Mouse (Mus musculus) CH12.LX (cell line): ENCODE measurements around the gene Flna. TPM values are rescaled to one million over a fixed set of nuclear protein-coding genes. Genes with fewer than 3 reads are reported as not detected.

ENCODE experiments used
- DNase-seq: peaks from one replicate; pipeline ENCODE4 v3.0.0-alpha.2; 2013; ENCODE audit errors: extremely low read depth
- H3K27ac ChIP-seq: 2 replicates; pipeline ENCODE4 v1.5.1; 2012; ENCODE audit warnings: low read depth, mild to moderate bottlenecking, control low read depth, moderate library complexity; ENCODE audit not compliant: insufficient read depth
- H3K27me3 ChIP-seq: replicated peaks from 2 replicates; pipeline ENCODE3; 2012; ENCODE audit warnings: inconsistent platforms
- H3K36me3 ChIP-seq, 2 experiments: replicated peaks in 1 of 2; 2 replicates each; pipeline versions ENCODE3 to v1.6.1; 2012; ENCODE audit warnings: inconsistent platforms in 1 of 2, low read length in 1 of 2, mild to moderate bottlenecking in 1 of 2, mixed read lengths in 1 of 2, moderate library complexity in 1 of 2; ENCODE audit not compliant: control insufficient read depth in 1 of 2, insufficient read depth in 1 of 2
- H3K4me1 ChIP-seq, 2 experiments: 2 replicates each; pipeline ENCODE4 v1.6.1; 2012; ENCODE audit warnings: inconsistent platforms in 1 of 2, moderate library complexity in 1 of 2; ENCODE audit not compliant: insufficient read depth in 2 of 2, control insufficient read depth in 1 of 2
- H3K4me2 ChIP-seq: 2 replicates; pipeline ENCODE4 v1.6.1; 2012; ENCODE audit warnings: low read depth, mild to moderate bottlenecking, control low read depth; ENCODE audit not compliant: poor library complexity, insufficient read depth, severe bottlenecking
- H3K4me3 ChIP-seq, 3 experiments: fragments of 150-350 bp in 1 of 3; sonication (generic) in 1 of 3; replicated peaks in 1 of 3; 2 replicates each; pipeline versions ENCODE3 to v1.5.1; 2011 to 2012; ENCODE audit warnings: low read depth in 2 of 3, low read length in 2 of 3, mild to moderate bottlenecking in 2 of 3, moderate library complexity in 2 of 3, control low read depth in 1 of 3, improper control_type of control experiment in 1 of 3, inconsistent platforms in 1 of 3, mixed read lengths in 1 of 3; ENCODE audit not compliant: poor library complexity in 1 of 3
- H3K79me2 ChIP-seq: replicated peaks from 2 replicates; pipeline ENCODE4 v1.6.1; 2012; ENCODE audit warnings: mild to moderate bottlenecking, moderate library complexity; ENCODE audit not compliant: control insufficient read depth, poor library complexity, insufficient read depth, severe bottlenecking; ENCODE audit errors: extremely low read depth
- H3K9ac ChIP-seq: 2 replicates; pipeline ENCODE4 v1.6.1; 2012; ENCODE audit warnings: low read depth, mild to moderate bottlenecking, control low read depth, moderate library complexity; ENCODE audit not compliant: insufficient read depth
- H3K9me3 ChIP-seq: replicated peaks from 2 replicates; pipeline ENCODE3; 2012; ENCODE audit warnings: low read length, inconsistent platforms, mixed read lengths
- BHLHE40 ChIP-seq: IDR thresholded peaks from 2 replicates; pipeline ENCODE4 v1.6.1; 2011; ENCODE audit warnings: mild to moderate bottlenecking, low read depth, low read length, improper control_type of control experiment
- CHD1 ChIP-seq: IDR thresholded peaks from 2 replicates; pipeline ENCODE4 v1.6.1; 2012; ENCODE audit warnings: low read depth, low read length, improper control_type of control experiment, inconsistent platforms
- CHD2 ChIP-seq: IDR thresholded peaks from 2 replicates; pipeline ENCODE4 v1.6.1; 2011; ENCODE audit warnings: low read length, improper control_type of control experiment
- E2F4 ChIP-seq: IDR thresholded peaks from 2 replicates; pipeline ENCODE4 v1.6.1; 2011; ENCODE audit warnings: low read depth, low read length, improper control_type of control experiment; ENCODE audit not compliant: insufficient replicate concordance
- ELF1 ChIP-seq: IDR thresholded peaks from 2 replicates; pipeline ENCODE4 v1.6.1; 2014; ENCODE audit warnings: low read depth, mild to moderate bottlenecking, inconsistent platforms, low read length, improper control_type of control experiment
- HCFC1 ChIP-seq: IDR thresholded peaks from 2 replicates; pipeline ENCODE4 v1.6.1; 2012; ENCODE audit warnings: low read depth, mild to moderate bottlenecking, inconsistent platforms, low read length, improper control_type of control experiment
- JUN ChIP-seq: IDR thresholded peaks from 2 replicates; pipeline ENCODE4 v1.6.1; 2011; ENCODE audit warnings: low read depth, mild to moderate bottlenecking, low read length, improper control_type of control experiment, moderate library complexity; ENCODE audit not compliant: insufficient read depth
- JUND ChIP-seq: conservative IDR thresholded peaks from 2 replicates; pipeline ENCODE4 v1.6.1; 2011; ENCODE audit warnings: low read depth, low read length, improper control_type of control experiment
- KAT2A ChIP-seq: IDR thresholded peaks from 2 replicates; pipeline ENCODE4 v1.6.1; 2012; ENCODE audit warnings: low read length, improper control_type of control experiment, inconsistent platforms; ENCODE audit not compliant: insufficient replicate concordance
- MAFK ChIP-seq: IDR thresholded peaks from 2 replicates; pipeline ENCODE4 v1.6.1; 2011; ENCODE audit warnings: low read length, improper control_type of control experiment; ENCODE audit not compliant: insufficient replicate concordance
- MAX ChIP-seq: IDR thresholded peaks from 2 replicates; pipeline ENCODE4 v1.6.1; 2011; ENCODE audit warnings: low read length, improper control_type of control experiment
- MAZ ChIP-seq: IDR thresholded peaks from 2 replicates; pipeline ENCODE4 v1.6.1; 2012; ENCODE audit warnings: low read depth, mild to moderate bottlenecking, inconsistent platforms, low read length, improper control_type of control experiment, moderate library complexity
- MEF2A ChIP-seq: IDR thresholded peaks from 2 replicates; pipeline ENCODE4 v1.6.1; 2014; ENCODE audit warnings: low read depth, mild to moderate bottlenecking, inconsistent platforms, low read length, improper control_type of control experiment, borderline replicate concordance
- MXI1 ChIP-seq: IDR thresholded peaks from 2 replicates; pipeline ENCODE4 v1.6.1; 2011; ENCODE audit warnings: mild to moderate bottlenecking, low read depth, low read length, improper control_type of control experiment
- MYC ChIP-seq: IDR thresholded peaks from 2 replicates; pipeline ENCODE4 v1.6.1; 2011; ENCODE audit warnings: low read depth, mild to moderate bottlenecking, improper control_type of control experiment, low read length
- NELFE ChIP-seq: IDR thresholded peaks from 2 replicates; pipeline ENCODE4 v1.6.1; 2011; ENCODE audit warnings: low read depth, low read length, improper control_type of control experiment
- NRF1 ChIP-seq: IDR thresholded peaks from 2 replicates; pipeline ENCODE4 v1.6.1; 2014; ENCODE audit warnings: low read depth, mild to moderate bottlenecking, inconsistent platforms, low read length, improper control_type of control experiment, moderate library complexity
- PAX5 ChIP-seq: IDR thresholded peaks from 2 replicates; pipeline ENCODE4 v1.6.1; 2012; ENCODE audit warnings: low read length, inconsistent platforms, mixed read lengths
- POLR2A ChIP-seq: IDR thresholded peaks from 2 replicates; pipeline ENCODE4 v1.6.1; 2011; ENCODE audit warnings: low read depth, mild to moderate bottlenecking, improper control_type of control experiment, low read length
- POLR2AphosphoS2 ChIP-seq: IDR thresholded peaks from 2 replicates; pipeline ENCODE4 v1.6.1; 2011; ENCODE audit warnings: low read depth, low read length, improper control_type of control experiment
- RAD21 ChIP-seq: IDR thresholded peaks from 2 replicates; pipeline ENCODE4 v1.6.1; 2011; ENCODE audit warnings: low read depth, mild to moderate bottlenecking, low read length, improper control_type of control experiment, moderate library complexity
- SIN3A ChIP-seq: IDR thresholded peaks from 2 replicates; pipeline ENCODE4 v1.6.1; 2012; ENCODE audit warnings: low read length, improper control_type of control experiment, inconsistent platforms
- TBP ChIP-seq: conservative IDR thresholded peaks from 2 replicates; pipeline ENCODE4 v1.6.1; 2011; ENCODE audit warnings: low read depth, low read length, improper control_type of control experiment
- TCF12 ChIP-seq: IDR thresholded peaks from 2 replicates; pipeline ENCODE4 v1.6.1; 2014; ENCODE audit warnings: low read depth, mild to moderate bottlenecking, inconsistent platforms, low read length, improper control_type of control experiment
- UBTF ChIP-seq: IDR thresholded peaks from 2 replicates; pipeline ENCODE4 v1.6.1; 2012; ENCODE audit warnings: low read depth, mild to moderate bottlenecking, inconsistent platforms, low read length, improper control_type of control experiment, moderate library complexity
- USF1 ChIP-seq: IDR thresholded peaks from 2 replicates; pipeline ENCODE4 v1.6.1; 2014; ENCODE audit warnings: low read depth, mild to moderate bottlenecking, inconsistent platforms, low read length, improper control_type of control experiment
- USF2 ChIP-seq: conservative IDR thresholded peaks from 2 replicates; pipeline ENCODE4 v1.6.1; 2011; ENCODE audit warnings: low read depth, low read length, improper control_type of control experiment
- ZC3H11A ChIP-seq: IDR thresholded peaks from 2 replicates; pipeline ENCODE4 v1.6.1; 2012; ENCODE audit warnings: low read depth, mild to moderate bottlenecking, inconsistent platforms, low read length, improper control_type of control experiment
- ZKSCAN1 ChIP-seq: IDR thresholded peaks from 2 replicates; pipeline ENCODE4 v1.6.1; 2012; ENCODE audit warnings: low read depth, inconsistent platforms, low read length, improper control_type of control experiment, borderline replicate concordance
- ZNF384 ChIP-seq: IDR thresholded peaks from 2 replicates; pipeline ENCODE4 v1.6.1; 2012; ENCODE audit warnings: low read depth, low read length, improper control_type of control experiment, inconsistent platforms
- dilution Hi-C: fragments of 300-500 bp; cut with MboI; formaldehyde crosslinking; loops from 2 replicates; pipeline ENCODE4 v1.14.3; 2020; ENCODE audit warnings: low sequenced_read_pairs; ENCODE audit not compliant: extremely low pct_unique_long_range_greater_than_20kb, extremely low pct_ligation_motif_present
- in situ Hi-C: fragments of 300-500 bp; cut with MboI; formaldehyde crosslinking; loops from 3 replicates; pipeline ENCODE4 v1.14.3; 2019; ENCODE audit warnings: low sequenced_read_pairs, low pct_ligation_motif_present, low pct_unique_long_range_greater_than_20kb, mixed read lengths
- polyA plus RNA-seq: library from polyadenylated mRNA; unstranded; fragments of >175 nt; gene quantifications from 2 replicates; pipeline ENCODE4 v1.2.1, GENCODE M21; 2012; ENCODE audit warnings: low read depth; ENCODE audit not compliant: insufficient read length
- total RNA-seq, 2 experiments: library from RNA; depleted of rRNA; stranded (reverse); fragments of 300-350 nt in 1 of 2; fragments of >200 nt in 1 of 2; gene quantifications; 2 replicates each; pipeline ENCODE4 v1.2.3; 2012 to 2014

Gene Flna
- total and polyA plus RNA-seq, 3 experiments, result 56.8 to 91.6 (median 78.7) TPM

GRCm38 (mm10) chrX:74298348-74298747 lies 48.7 kb upstream of the Flna start:
- in situ Hi-C loops, result no loop called here
- no peaks in the 10 kb centered on the region for H3K27me3 ChIP-seq
- DNase-seq, result no peak
- H3K9ac ChIP-seq, result no peak overlapping the region
- H3K4me3 ChIP-seq, result no peak overlapping the region
- TF ChIP-seq POLR2A (no peak), MAFK (peak; percentile 61; the same call in 1 of the 2 replicates), USF2 (no peak), TCF12 (no peak)
- H3K79me2 ChIP-seq, result no peaks in the 10 kb centered on the region; the same call in 1 of the 2 replicates
- H3K4me1 ChIP-seq, result peaks cover 0 to 27% of the 10 kb centered on the region in 2 experiments; a peak in 2 of 4 replicates
- H3K4me2 ChIP-seq, result no peak overlapping the region; the same call in 1 of the 2 replicates
- dilution Hi-C loops, result no loop called here
- H3K36me3 ChIP-seq, result peaks cover 36 to 42% of the 10 kb centered on the region in 2 experiments
- H3K9me3 ChIP-seq, result no peaks in the 10 kb centered on the region
- no peak overlapping the region for H3K27ac ChIP-seq

GRCm38 (mm10) chrX:74296538-74297448 lies 47.2 kb upstream of the Flna start, which contains the start of gene Atp6ap1:
Atp6ap1 (plus strand) TSS chrX:74297097.
- dilution Hi-C loops (no loop called here), in situ Hi-C loops (no loop called here)
- no peaks in the 10 kb centered on the region; the same call in 1 of the 2 replicates for H3K79me2 ChIP-seq
- no peaks in the 10 kb centered on the region for H3K9me3 ChIP-seq
- H3K4me2 ChIP-seq, result peak within 1 kb of the TSS; percentile 82
- H3K4me1 ChIP-seq, result peaks cover 0 to 16% of the 10 kb centered on the region in 2 experiments; a peak in 2 of 4 replicates
- H3K27ac ChIP-seq, result peak within 1 kb of the TSS; percentile 44; the same call in 1 of the 2 replicates
- peak within 1 kb of the TSS; percentile 65 to 100 (median 73) for H3K4me3 ChIP-seq
- H3K27me3 ChIP-seq, result no peaks in the 10 kb centered on the region
- H3K9ac ChIP-seq, result peak within 1 kb of the TSS; percentile 77
- H3K36me3 ChIP-seq, result peaks cover 21 to 27% of the 10 kb centered on the region in 2 experiments
- peak; percentile 93 for DNase-seq
- TF ChIP-seq MYC (no peak), ZC3H11A (no peak), MAZ (0 out of 2 replicates have a peak, but pooled peaks have one; percentile 5), NELFE (peak; percentile 73), MXI1 (peak; percentile 72; the same call in 1 of the 2 replicates), ZNF384 (no peak), USF1 (peak; percentile 53), SIN3A (peak; percentile 36; the same call in 1 of the 2 replicates), E2F4 (peak; percentile 30; the same call in 1 of the 2 replicates), ELF1 (no peak; the same call in 1 of the 2 replicates), KAT2A (0 out of 2 replicates have a peak, but pooled peaks have one; percentile 9), JUND (no peak), TBP (0 out of 2 replicates have a peak, but pooled peaks have one; percentile 39), CHD1 (no peak), HCFC1 (peak; percentile 52; the same call in 1 of the 2 replicates), NRF1 (peak; percentile 76), MAFK (no peak), UBTF (no peak), MEF2A (no peak; the same call in 1 of the 2 replicates), MAX (no peak), BHLHE40 (no peak), CHD2 (peak; percentile 77), ZKSCAN1 (no peak), PAX5 (no peak), USF2 (no peak), RAD21 (no peak), JUN (no peak), POLR2AphosphoS2 (peak; percentile 70)
